Mouse (Mus musculus): Measurements from ENCODE around the gene Capn13.
A peak's percentile ranks its signal among the peaks of the same experiment; 100 is the strongest.
"Not testable (repeated sequence)": the region's sequence is repeated elsewhere in the genome, so short reads cannot be mapped to it uniquely, and the experiment has no call there.

Capn13 gene

GRCm38 (mm10) chr17:73343632-73344390 is 56.9 kb downstream of the Capn13 start:
- no peak for DNase-seq (ENCODE audit: low spot score in 2 of 2)

DNA sequence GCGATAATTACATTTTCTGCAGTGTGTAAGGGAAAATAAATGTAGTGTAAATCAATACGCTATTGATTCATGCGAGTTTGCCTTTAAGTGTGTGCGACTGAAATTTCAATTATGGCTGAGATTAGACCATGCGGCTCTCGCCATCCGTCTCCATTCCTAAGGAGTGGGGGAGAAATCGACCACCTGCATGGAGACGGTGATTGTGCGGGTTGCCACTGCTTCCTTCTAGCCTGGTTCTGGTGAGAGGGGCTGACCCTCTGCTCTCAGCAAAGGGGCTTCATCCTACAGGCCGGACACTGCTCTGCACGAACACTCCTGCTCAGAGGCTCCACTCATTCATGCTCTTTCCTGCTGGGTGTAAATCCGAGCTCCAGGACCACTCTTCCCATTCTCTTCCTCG is 58.0 kb downstream of the Capn13 start:
- no peak for DNase-seq (ENCODE audit: low spot score in 2 of 2)

- DNase-seq (ENCODE audit: low spot score in 2 of 2) = peak in 1 of 2 experiments; percentile 37
Measured at GRCm38 (mm10) chr17:73329071-73329470, 71.6 kb downstream of the Capn13 start.

GRCm38 (mm10) chr17:73325314-73325713 is 75.4 kb downstream of the Capn13 start:
- DNase-seq (ENCODE audit: low spot score in 2 of 2) = no peak

- peak in 1 of 2 experiments; percentile 42 for DNase-seq (ENCODE audit: low spot score in 2 of 2)
Measured at GRCm38 (mm10) chr17:73324732-73325131, 75.9 kb downstream of the Capn13 start.

DNA sequence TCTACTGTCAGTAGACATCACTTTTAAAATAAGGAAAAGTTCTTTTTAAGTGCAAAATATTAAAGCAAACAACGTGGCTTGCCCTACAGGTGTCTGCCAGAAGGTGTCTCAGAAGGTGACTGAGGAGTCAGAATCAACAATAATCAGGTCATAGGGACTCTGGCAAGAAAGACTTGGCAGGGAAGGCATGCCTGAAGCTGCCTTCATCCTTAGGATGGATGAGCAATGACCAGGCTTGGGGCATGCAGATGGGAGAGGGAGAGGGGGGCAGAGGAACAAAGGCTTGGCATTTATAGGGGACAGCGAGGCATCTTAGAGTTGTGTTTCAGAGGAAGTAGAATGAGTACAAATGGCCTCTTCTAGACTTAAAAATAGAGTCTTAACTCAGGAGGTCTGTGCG is 76.7 kb downstream of the Capn13 start:
- DNase-seq (ENCODE audit: low spot score in 2 of 2) = no peak

- no peak for DNase-seq (ENCODE audit: low spot score in 2 of 2)
Measured at GRCm38 (mm10) chr17:73314786-73315185, 85.9 kb downstream of the Capn13 start.

DNA sequence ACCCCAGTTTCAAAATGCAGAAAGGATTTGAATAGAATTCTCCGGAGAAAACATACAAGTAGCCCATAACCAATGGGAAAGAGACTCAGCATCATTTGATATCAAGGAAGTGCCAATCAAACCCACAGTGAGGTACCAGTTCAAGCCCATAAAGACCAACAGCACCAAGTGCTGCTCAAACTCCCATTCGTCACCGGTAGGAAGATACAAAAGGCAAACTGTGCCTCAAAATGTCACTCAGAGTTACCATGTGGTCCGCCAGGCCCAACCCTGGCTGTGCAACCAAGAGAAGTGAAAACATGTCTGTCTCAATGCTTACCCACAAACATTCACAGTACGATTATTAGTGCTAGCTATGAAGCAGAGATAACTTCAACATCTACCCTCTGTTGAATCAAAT is 89.2 kb downstream of the Capn13 start:
- no peak for DNase-seq (ENCODE audit: low spot score in 2 of 2)

DNA sequence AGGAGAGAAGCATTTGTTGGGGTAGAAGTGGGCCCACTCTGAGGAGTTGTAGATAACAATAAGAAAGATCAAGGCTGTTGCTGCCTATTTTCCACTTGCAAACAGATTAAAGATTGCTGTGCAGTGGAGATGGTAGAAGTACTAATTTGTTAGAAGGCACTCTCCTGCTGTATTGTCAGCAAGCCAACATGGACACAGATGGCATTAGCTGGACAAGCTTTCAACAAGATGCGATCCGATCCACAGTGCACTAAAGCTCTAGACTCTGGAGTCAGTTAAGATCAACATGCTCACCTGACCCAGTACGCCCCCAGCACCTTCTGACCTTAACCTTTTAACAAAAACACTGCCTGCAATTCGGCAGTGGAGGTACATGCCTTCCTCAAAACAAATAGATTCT is 92.0 kb downstream of the Capn13 start:
- DNase-seq (ENCODE audit: low spot score in 2 of 2) = no peak

DNA sequence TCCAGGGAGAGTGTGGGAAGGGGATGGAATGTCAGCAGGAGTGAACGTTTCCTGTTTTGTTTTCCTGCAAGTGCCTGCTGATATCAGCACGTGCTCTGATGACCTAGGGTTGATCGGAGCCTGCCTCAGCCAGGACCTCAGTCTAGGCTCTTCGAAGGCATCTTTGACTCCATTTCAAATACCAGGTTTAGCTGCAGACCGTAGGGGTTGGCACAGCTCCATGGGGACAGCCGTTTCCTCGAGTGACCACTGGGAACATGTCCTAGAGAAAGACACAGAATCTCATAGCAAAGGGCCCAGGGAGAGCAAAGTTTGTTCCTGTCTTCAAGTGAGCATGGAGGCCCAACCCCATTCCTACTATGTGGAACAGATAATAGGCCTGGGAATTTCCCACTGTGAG is 94.0 kb downstream of the Capn13 start:
- no peak for DNase-seq (ENCODE audit: low spot score in 2 of 2)

GRCm38 (mm10) chr17:73305622-73306021 is 95.0 kb downstream of the Capn13 start:
- DNase-seq (ENCODE audit: low spot score in 2 of 2) = peak in 1 of 2 experiments; percentile 65

GRCm38 (mm10) chr17:73304086-73304812 is 96.4 kb downstream of the Capn13 start:
- no peak for DNase-seq (ENCODE audit: low spot score in 2 of 2)

GRCm38 (mm10) chr17:73303676-73304075 is 97.0 kb downstream of the Capn13 start:
- no peak for DNase-seq (ENCODE audit: low spot score in 2 of 2)

DNA sequence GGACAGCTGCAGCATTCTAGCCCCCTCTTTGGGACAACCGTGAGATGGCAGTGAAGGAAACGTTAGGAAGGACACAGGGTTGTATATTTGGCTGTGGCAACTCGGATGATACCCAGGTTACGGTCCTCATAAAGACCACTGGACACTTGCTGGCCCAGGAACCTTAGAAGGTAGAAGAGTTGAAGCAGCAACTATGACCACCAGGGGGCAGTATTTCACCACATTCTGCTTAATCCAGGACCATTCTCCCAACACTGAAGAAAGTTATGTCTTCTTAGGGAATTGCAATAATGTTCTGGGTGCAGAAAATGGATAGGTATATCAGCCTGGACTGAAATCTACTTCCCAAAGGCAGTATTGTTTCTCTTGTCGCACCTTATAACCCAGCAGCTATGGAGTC is 97.4 kb downstream of the Capn13 start:
- peak; percentile 63 to 81 for DNase-seq (ENCODE audit: low spot score in 2 of 2)

GRCm38 (mm10) chr17:73302104-73302503 is 98.6 kb downstream of the Capn13 start:
- DNase-seq (ENCODE audit: low spot score in 2 of 2) = peak; percentile 71 to 82

- peak; percentile 32 to 79 for DNase-seq (ENCODE audit: low spot score in 2 of 2)
Measured at GRCm38 (mm10) chr17:73301258-73302050, 99.2 kb downstream of the Capn13 start.

DNA sequence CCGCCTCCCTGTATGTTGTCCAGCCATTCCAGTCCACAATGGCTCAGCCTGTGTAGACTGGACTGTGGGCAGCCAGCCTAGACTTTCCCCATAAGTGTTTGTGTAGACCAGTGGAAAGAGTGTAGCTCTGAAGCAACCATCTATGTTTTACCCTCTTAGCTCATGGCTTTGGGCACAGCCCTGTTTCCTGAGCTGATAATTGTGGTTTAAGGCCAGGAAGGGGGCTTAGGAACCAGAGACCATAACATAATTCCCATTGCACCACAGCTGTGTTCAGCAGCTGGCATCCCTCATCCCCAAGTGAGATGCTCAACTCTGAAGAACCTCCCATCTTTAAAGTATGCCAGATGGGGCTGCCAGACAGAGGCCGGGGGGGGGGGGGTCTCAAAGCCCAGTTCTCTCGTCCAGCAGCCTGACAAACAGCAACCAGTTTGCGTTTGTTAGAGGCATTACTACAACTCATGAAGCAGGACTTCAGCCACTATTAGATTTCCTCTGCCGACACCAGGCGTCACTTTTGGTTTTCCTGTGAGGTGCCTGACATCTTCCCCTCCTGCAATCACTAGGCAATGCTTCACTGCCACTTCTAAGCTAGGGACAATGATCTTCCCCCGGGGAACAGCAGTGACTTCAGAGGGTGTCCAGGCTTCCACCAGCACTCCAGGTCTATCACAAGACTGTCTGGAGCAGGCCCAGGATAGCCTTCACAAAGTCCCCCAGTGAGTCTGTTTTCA is 100.4 kb downstream of the Capn13 start:
- no peak for DNase-seq (ENCODE audit: low spot score in 2 of 2)

- no peak for DNase-seq (ENCODE audit: low spot score in 2 of 2)
Measured at GRCm38 (mm10) chr17:73298981-73299380, 101.7 kb downstream of the Capn13 start.

DNA sequence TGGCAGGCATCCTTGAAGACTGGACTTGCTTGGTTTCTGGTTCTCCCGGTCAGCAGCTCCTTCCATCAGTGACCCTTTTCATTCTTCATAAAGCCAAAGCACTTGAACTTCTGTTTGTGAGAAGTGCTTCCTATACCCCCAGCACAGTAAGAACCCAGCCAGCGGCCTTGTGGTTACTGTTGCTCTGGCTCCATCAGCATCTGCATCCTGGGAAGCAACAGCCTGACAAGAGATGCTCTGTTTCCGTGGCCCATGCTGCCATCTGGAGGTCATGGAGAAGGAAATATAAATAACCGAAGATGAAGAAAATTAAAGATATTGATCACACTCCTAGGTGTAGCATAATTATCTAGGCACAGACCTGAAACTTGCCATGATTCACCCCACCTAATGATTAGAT is 103.8 kb downstream of the Capn13 start:
- peak; percentile 48 to 64 for DNase-seq (ENCODE audit: low spot score in 2 of 2)

- no peak for DNase-seq (ENCODE audit: low spot score in 2 of 2)
Measured at GRCm38 (mm10) chr17:73293237-73293636, 107.4 kb downstream of the Capn13 start.

- no peak for DNase-seq (ENCODE audit: low spot score in 2 of 2)
Measured at GRCm38 (mm10) chr17:73284301-73284700, 116.4 kb downstream of the Capn13 start.

- not testable (repeated sequence) for DNase-seq (ENCODE audit: low spot score in 2 of 2)
Measured at GRCm38 (mm10) chr17:73282702-73283101, 118.0 kb downstream of the Capn13 start.

All from cerebellum, postnatal 4 days (tissue).